Mouse (Mus musculus) stomach, embryonic 16.5 days (tissue): ENCODE measurements around the gene Rspo1. TPM values are rescaled to one million over a fixed set of nuclear protein-coding genes. Genes with fewer than 3 reads are reported as not detected.

ENCODE experiments used
- ATAC-seq: fragments of 200-750 bp; cut with Nextera tagmentation; 2 replicates; pipeline ENCODE4 v1.8.0; 2017; ENCODE audit warnings: moderate number of reproducible peaks, moderate TSS enrichment; ENCODE audit not compliant: insufficient read depth, low FRiP score
- H3K27ac ChIP-seq: fragments of 300-500 bp; sonication (generic); 2 replicates; pipeline ENCODE4 v1.5.1; 2014; ENCODE audit warnings: low read length
- H3K27me3 ChIP-seq: fragments of 300-500 bp; sonication (generic); 2 replicates; pipeline ENCODE4 v1.6.1; 2014; ENCODE audit warnings: low read length, control low read depth, mixed read lengths; ENCODE audit not compliant: control insufficient read depth, insufficient read depth
- H3K36me3 ChIP-seq: fragments of 300-500 bp; sonication (generic); 2 replicates; pipeline ENCODE4 v1.6.1; 2014; ENCODE audit warnings: low read length; ENCODE audit not compliant: control insufficient read depth, insufficient read depth
- H3K4me1 ChIP-seq: fragments of 300-500 bp; sonication (generic); 2 replicates; pipeline ENCODE4 v1.6.1; 2014; ENCODE audit warnings: low read length, control low read depth, mixed read lengths; ENCODE audit not compliant: control insufficient read depth, insufficient read depth
- H3K4me2 ChIP-seq: fragments of 300-500 bp; sonication (generic); 2 replicates; pipeline ENCODE4 v1.6.1; 2014; ENCODE audit warnings: low read depth, low read length, mixed read lengths
- H3K4me3 ChIP-seq: fragments of 300-500 bp; sonication (generic); replicated peaks from 2 replicates; pipeline ENCODE4 v1.5.1; 2014; ENCODE audit warnings: mild to moderate bottlenecking, low read length
- H3K9ac ChIP-seq: fragments of 300-500 bp; sonication (generic); 2 replicates; pipeline ENCODE4 v1.6.1; 2014; ENCODE audit warnings: low read length
- H3K9me3 ChIP-seq: fragments of 300-500 bp; sonication (generic); replicated peaks from 2 replicates; pipeline ENCODE4 v1.6.1; 2016; ENCODE audit warnings: low read length, control low read depth; ENCODE audit not compliant: control insufficient read depth
- WGBS: fragments of 180-500 bp; shearing (Covaris S2); extraction: QIAGEN DNeasy Blood & Tissue Kit; methylation state at CpG from one replicate; pipeline ENCODE4 v1.1.7; 2014; 5-methylcytosine and 5-hydroxymethylcytosine counted together
- polyA plus RNA-seq: library from polyadenylated mRNA; unstranded; fragments of >200 nt; fragmentation: Nextera tagmentation; extraction: Ambion mirVana; gene quantifications from 2 replicates; pipeline ENCODE4 v1.2.1, GENCODE M21; 2015

Rspo1 gene
- polyA plus RNA-seq, 1 experiment from 2014 or later: 10.3 TPM

- no peak for ATAC-seq
- WGBS: 52% methylated on average over 15 of the region's 15 CpGs
- H3K27ac ChIP-seq: no peak overlapping the region
Observed at GRCm38 (mm10) chr4:125007460-125007859, 21.2 kb downstream of the Rspo1 start.

DNA sequence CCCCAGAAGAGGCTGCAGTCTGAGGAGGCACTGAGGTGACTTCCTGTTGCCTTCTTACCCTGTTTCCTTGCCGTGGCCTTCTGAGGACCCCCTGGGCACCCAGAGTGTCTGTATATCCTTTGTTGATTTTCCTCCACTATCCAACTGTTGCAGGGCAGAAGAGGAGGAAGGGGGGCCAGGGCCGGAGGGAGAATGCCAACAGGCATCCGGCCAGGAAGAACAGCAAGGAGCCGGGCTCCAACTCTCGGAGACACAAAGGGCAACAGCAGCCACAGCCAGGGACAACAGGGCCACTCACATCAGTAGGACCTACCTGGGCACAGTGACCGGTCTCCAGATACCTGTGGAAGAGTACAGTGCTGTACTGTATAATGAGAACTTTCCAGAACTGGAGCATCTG is 22.0 kb downstream of the Rspo1 start:
- Histone ChIP-seq H3K4me2 (no peak overlapping the region), H3K36me3 (no peaks in the 10 kb centered on the region), H3K4me3 (no peak overlapping the region), H3K9ac (no peak overlapping the region), H3K9me3 (no peaks in the 10 kb centered on the region), H3K27ac (no peak overlapping the region), H3K4me1 (no peaks in the 10 kb centered on the region), H3K27me3 (peaks cover 11% of the 10 kb centered on the region)
- ATAC-seq: no peak
- WGBS: 56% methylated on average over 6 of the region's 6 CpGs

More at GRCm38 (mm10) chr4:125007460-125007859, 21.2 kb downstream of the Rspo1 start:
- H3K4me3 ChIP-seq: no peak overlapping the region
- no peaks in the 10 kb centered on the region for H3K9me3 ChIP-seq
- H3K27me3 ChIP-seq: peaks cover 7% of the 10 kb centered on the region; the same call in 1 of the 2 replicates
- no peaks in the 10 kb centered on the region for H3K4me1 ChIP-seq
- no peaks in the 10 kb centered on the region for H3K36me3 ChIP-seq
- no peak overlapping the region for H3K4me2 ChIP-seq
- no peak overlapping the region for H3K9ac ChIP-seq

DNA sequence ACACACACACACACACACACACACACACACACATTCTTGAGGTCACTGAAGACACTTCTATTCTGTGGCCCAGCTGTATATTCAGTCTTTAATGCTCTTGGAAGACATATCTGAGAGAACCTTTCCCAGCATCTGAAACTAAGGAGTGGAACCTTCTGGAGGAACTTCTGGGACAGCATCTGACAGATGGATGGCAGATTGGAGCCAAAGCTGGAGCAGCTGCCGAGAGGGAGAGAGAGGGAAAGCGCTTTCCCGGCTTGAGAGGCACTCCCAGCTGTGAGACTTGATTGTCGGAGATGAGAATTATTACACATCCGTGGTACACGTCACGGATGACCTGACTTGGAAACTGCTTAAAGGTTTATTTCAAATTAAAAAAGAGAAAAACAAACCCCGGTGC is 22.5 kb downstream of the Rspo1 start:
- Histone ChIP-seq H3K27me3 (peaks cover 11% of the 10 kb centered on the region), H3K9me3 (no peaks in the 10 kb centered on the region)

DNA sequence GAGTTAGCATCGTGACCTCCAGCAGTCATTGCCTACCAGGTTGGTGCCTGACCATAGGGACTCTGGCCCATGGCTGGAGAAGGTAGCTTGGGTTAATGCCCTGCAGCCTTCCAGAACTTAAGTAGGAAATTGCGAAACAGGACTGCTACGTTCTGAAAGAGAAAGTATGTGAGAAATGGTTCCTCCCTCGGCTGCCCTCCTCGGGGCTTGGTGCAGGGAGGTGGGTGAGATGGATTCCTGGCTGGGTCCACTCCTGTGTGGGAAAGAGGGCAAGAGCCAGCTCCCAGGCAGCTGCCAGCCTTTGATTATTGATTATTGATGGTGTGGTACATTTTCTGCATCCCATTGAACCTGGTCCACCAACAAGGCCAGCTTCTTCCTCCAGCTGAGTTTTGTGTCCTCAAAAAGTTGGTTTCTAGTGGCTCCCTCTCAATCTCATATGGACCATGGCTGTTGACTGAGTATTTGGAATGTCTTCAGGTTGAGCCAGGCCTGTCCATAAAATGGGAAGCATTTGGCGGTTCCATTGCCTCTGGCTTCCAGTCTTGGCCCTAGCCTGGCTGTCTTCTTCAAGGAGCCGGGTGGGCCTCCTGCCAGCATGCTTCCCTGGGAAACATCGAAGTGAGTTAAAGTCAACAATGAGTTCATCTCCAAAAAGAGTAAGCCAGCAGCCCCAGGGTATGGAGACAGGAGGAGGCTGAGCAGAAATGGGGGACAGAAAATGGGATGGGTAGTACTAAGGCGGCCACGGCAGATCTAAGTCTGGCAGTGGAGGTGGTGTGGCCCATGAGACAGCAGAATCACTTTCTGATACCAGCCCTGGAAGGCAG is 29.8 kb downstream of the Rspo1 start, which contains the start of gene Gnl2:
Gene Gnl2 (plus strand): TSS at position 780 of the 830 bp plus-strand sequence.
- no peaks in the 10 kb centered on the region for H3K36me3 ChIP-seq
- peaks cover 4% of the 10 kb centered on the region; the same call in 1 of the 2 replicates for H3K27me3 ChIP-seq
- H3K27ac ChIP-seq: no peak within 1 kb of the TSS
- H3K4me3 ChIP-seq: no peak within 1 kb of the TSS
- 66% methylated on average over 10 of the region's 10 CpGs for WGBS
- ATAC-seq: peak; percentile 44; the same call in 1 of the 2 replicates
- H3K4me1 ChIP-seq: no peaks in the 10 kb centered on the region
- no peak within 1 kb of the TSS for H3K4me2 ChIP-seq
- no peak within 1 kb of the TSS for H3K9ac ChIP-seq
- no peaks in the 10 kb centered on the region for H3K9me3 ChIP-seq

More for the DNA sequence above, 22.5 kb downstream of the Rspo1 start:
- no peaks in the 10 kb centered on the region for H3K36me3 ChIP-seq
- WGBS: 57% methylated on average over 8 of the region's 8 CpGs
- no peak overlapping the region for H3K4me2 ChIP-seq
- H3K9ac ChIP-seq: no peak overlapping the region
- H3K4me1 ChIP-seq: no peaks in the 10 kb centered on the region
- H3K27ac ChIP-seq: no peak overlapping the region
- ATAC-seq: no peak
- H3K4me3 ChIP-seq: no peak overlapping the region

DNA sequence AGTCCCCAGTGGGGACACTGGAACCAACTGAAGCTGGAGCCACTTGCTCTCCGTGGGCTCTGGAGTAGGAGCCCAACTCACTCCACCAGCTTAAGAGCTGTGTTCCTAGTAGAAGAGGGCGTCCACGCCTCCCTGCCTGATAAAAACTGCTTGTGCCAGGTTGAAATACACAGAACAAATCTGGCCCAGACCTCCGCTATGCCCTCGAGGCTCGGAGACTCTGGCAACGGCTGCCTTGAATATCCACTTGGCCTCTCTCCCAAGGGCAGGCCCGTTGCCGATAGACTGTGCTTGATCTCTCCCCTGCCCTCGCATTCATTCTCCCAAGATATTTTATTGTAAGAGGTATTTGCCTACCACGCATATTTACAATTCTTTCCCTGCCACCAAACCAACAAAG is 31.2 kb downstream of the Rspo1 start:
- ATAC-seq: no peak
- WGBS: 62% methylated on average over 11 of the region's 11 CpGs
- H3K9ac ChIP-seq: no peak overlapping the region

GRCm38 (mm10) chr4:125020780-125021538 is 34.7 kb downstream of the Rspo1 start:
- Histone ChIP-seq H3K4me2 (no peak overlapping the region), H3K36me3 (no peaks in the 10 kb centered on the region), H3K9ac (no peak overlapping the region), H3K4me1 (no peaks in the 10 kb centered on the region), H3K4me3 (no peak overlapping the region), H3K27me3 (no peaks in the 10 kb centered on the region), H3K27ac (no peak overlapping the region), H3K9me3 (no peaks in the 10 kb centered on the region)
- no peak for ATAC-seq
- 30% methylated on average over 11 of the region's 11 CpGs for WGBS

More for the DNA sequence above, 31.2 kb downstream of the Rspo1 start:
- Histone ChIP-seq H3K4me2 (no peak overlapping the region), H3K36me3 (no peaks in the 10 kb centered on the region), H3K9me3 (no peaks in the 10 kb centered on the region), H3K4me1 (no peaks in the 10 kb centered on the region), H3K27me3 (peaks cover 4% of the 10 kb centered on the region; the same call in 1 of the 2 replicates), H3K27ac (no peak overlapping the region), H3K4me3 (no peak overlapping the region)

- Histone ChIP-seq H3K4me1 (peaks cover 12% of the 10 kb centered on the region), H3K9ac (peak overlapping the region; percentile 92), H3K36me3 (peaks cover 1% of the 10 kb centered on the region), H3K4me2 (peak overlapping the region; percentile 96), H3K27me3 (no peaks in the 10 kb centered on the region), H3K9me3 (no peaks in the 10 kb centered on the region), H3K4me3 (peak overlapping the region; percentile 99), H3K27ac (peak overlapping the region; percentile 64)
- peak; percentile 97 for ATAC-seq
- WGBS: under 1% methylated on average over 50 of the region's 50 CpGs
Observed at GRCm38 (mm10) chr4:125029891-125030614, 43.8 kb downstream of the Rspo1 start.

GRCm38 (mm10) chr4:125034341-125034740 is 48.1 kb downstream of the Rspo1 start:
- Histone ChIP-seq H3K4me1 (peaks cover 12% of the 10 kb centered on the region), H3K9me3 (no peaks in the 10 kb centered on the region)

More at GRCm38 (mm10) chr4:125034341-125034740, 48.1 kb downstream of the Rspo1 start:
- no peak for ATAC-seq
- Histone ChIP-seq H3K27ac (no peak overlapping the region), H3K4me2 (no peak overlapping the region), H3K9ac (no peak overlapping the region), H3K27me3 (no peaks in the 10 kb centered on the region), H3K36me3 (peaks cover 7% of the 10 kb centered on the region), H3K4me3 (no peak overlapping the region)
- WGBS: 87% methylated on average over 4 of the region's 4 CpGs
